Mouse (Mus musculus) CH12.LX (cell line): ENCODE measurements at regions not wholly inside any gene's neighbourhood (a gene's known extent, or its start where the extent isn't known, plus 50 kb on each side); places are given as distances from the start of the nearest gene placed in this dataset.

Experiments
- CTCF ChIP-seq, 2 experiments: IDR thresholded peaks in 1 of 2; conservative IDR thresholded peaks in 1 of 2; 2 replicates each; pipeline ENCODE4 v1.5.1; 2011 to 2012; ENCODE audit warnings: low read depth in 2 of 2, low read length in 2 of 2, improper control_type of control experiment in 1 of 2, inconsistent platforms in 1 of 2, mild to moderate bottlenecking in 1 of 2, moderate library complexity in 1 of 2
- E2F4 ChIP-seq: IDR thresholded peaks from 2 replicates; pipeline ENCODE4 v1.6.1; 2011; ENCODE audit warnings: low read depth, low read length, improper control_type of control experiment; ENCODE audit not compliant: insufficient replicate concordance
- EP300 ChIP-seq: IDR thresholded peaks from 2 replicates; pipeline ENCODE4 v1.6.1; 2011; ENCODE audit warnings: low read length, improper control_type of control experiment
- MAFK ChIP-seq: IDR thresholded peaks from 2 replicates; pipeline ENCODE4 v1.6.1; 2011; ENCODE audit warnings: low read length, improper control_type of control experiment; ENCODE audit not compliant: insufficient replicate concordance
- MAX ChIP-seq: IDR thresholded peaks from 2 replicates; pipeline ENCODE4 v1.6.1; 2011; ENCODE audit warnings: low read length, improper control_type of control experiment
- MEF2A ChIP-seq: IDR thresholded peaks from 2 replicates; pipeline ENCODE4 v1.6.1; 2014; ENCODE audit warnings: low read depth, mild to moderate bottlenecking, inconsistent platforms, low read length, improper control_type of control experiment, borderline replicate concordance
- NELFE ChIP-seq: IDR thresholded peaks from 2 replicates; pipeline ENCODE4 v1.6.1; 2011; ENCODE audit warnings: low read depth, low read length, improper control_type of control experiment
- NRF1 ChIP-seq: IDR thresholded peaks from 2 replicates; pipeline ENCODE4 v1.6.1; 2014; ENCODE audit warnings: low read depth, mild to moderate bottlenecking, inconsistent platforms, low read length, improper control_type of control experiment, moderate library complexity
- PAX5 ChIP-seq: IDR thresholded peaks from 2 replicates; pipeline ENCODE4 v1.6.1; 2012; ENCODE audit warnings: low read length, inconsistent platforms, mixed read lengths
- POLR2A ChIP-seq: IDR thresholded peaks from 2 replicates; pipeline ENCODE4 v1.6.1; 2011; ENCODE audit warnings: low read depth, mild to moderate bottlenecking, improper control_type of control experiment, low read length
- USF1 ChIP-seq: IDR thresholded peaks from 2 replicates; pipeline ENCODE4 v1.6.1; 2014; ENCODE audit warnings: low read depth, mild to moderate bottlenecking, inconsistent platforms, low read length, improper control_type of control experiment
- USF2 ChIP-seq: conservative IDR thresholded peaks from 2 replicates; pipeline ENCODE4 v1.6.1; 2011; ENCODE audit warnings: low read depth, low read length, improper control_type of control experiment
- ZNF384 ChIP-seq: IDR thresholded peaks from 2 replicates; pipeline ENCODE4 v1.6.1; 2012; ENCODE audit warnings: low read depth, low read length, improper control_type of control experiment, inconsistent platforms

GRCm38 (mm10) chr4:9094522-9094921 lies 855.7 kb upstream of the Car8 start:
- no peak for TF ChIP-seq MEF2A
- no peak for TF ChIP-seq USF2
- no peak for TF ChIP-seq USF1
- no peak for TF ChIP-seq MAX
- TF ChIP-seq E2F4 = no peak
- TF ChIP-seq POLR2A = no peak
- no peak for TF ChIP-seq NRF1
- no peak for TF ChIP-seq MAFK
- TF ChIP-seq PAX5 = no peak
- TF ChIP-seq ZNF384 = no peak
- TF ChIP-seq CTCF (conservative IDR thresholded peaks at IDR 0.05 in 1 of 2, IDR thresholded peaks at IDR 0.05 in 1 of 2; ENCODE audit: low read depth in 2 of 2, low read length in 2 of 2) = no peak
- TF ChIP-seq NELFE = no peak
- TF ChIP-seq EP300 = no peak
